Mouse (Mus musculus) embryonic fibroblast, embryonic 13.5 days (primary cell): ENCODE data around the gene Atf1.

ENCODE experiments used
- CTCF ChIP-seq: IDR thresholded peaks from 2 replicates; pipeline ENCODE4 v1.5.1; 2011; ENCODE audit warnings: mild to moderate bottlenecking, control low read depth, low read length, moderate library complexity, borderline replicate concordance; ENCODE audit not compliant: insufficient read depth
- POLR2A ChIP-seq: IDR thresholded peaks from 2 replicates; pipeline ENCODE4 v1.6.1; 2011; ENCODE audit warnings: low read depth, mild to moderate bottlenecking, control low read depth, low read length, moderate library complexity

DNA sequence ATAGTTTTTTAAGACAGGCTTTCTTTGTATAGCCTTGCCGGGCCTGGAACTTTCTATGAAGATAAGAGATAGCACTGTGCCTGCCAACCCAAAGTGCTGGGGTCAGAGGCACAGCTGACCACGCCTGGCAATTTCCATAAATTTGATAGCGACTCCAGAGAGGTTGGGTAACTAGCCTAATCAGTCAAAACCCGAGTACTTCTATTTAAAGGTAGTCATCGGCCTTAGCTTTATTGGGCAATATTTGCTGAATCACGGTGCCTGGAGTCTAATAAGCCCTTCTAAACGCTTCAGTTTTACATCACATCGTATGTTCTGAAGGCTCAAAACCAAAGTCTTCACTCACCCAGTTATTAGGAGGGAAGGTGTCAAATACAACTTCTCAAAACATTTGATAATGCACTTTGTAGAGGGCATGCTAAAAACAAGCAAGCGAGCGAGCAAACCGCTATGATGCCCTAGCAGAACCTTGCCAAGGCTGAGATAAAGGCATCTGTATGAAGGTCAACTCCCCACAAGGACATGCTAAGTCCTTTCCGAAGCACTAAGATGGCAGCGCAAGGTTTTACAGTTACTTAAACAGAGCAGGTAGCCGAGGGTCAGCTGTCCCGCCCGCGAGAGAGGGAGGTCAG is 472 bp upstream of the Atf1 start:
- TF ChIP-seq CTCF (no peak), POLR2A (peak; percentile 76)
